Mouse (Mus musculus): ENCODE measurements at regions not wholly inside any gene's neighbourhood (a gene's known extent, or its start where the extent isn't known, plus 50 kb on each side); places are given as distances from the start of the nearest gene placed in this dataset.

- TF ChIP-seq EP300 (IDR thresholded peaks at IDR 0.05) (no peak), CTCF (IDR thresholded peaks at IDR 0.05) (no peak)
- no peak overlapping the region for H3K4me2 ChIP-seq (replicated peaks; ENCODE audit: low read depth, low read length)
- no peak overlapping the region for H3K4me3 ChIP-seq (ENCODE audit: low read depth, low read length)
- H3K27ac ChIP-seq (ENCODE audit: low read length), result no peak overlapping the region
- no peaks in the 10 kb centered on the region for H3K9me3 ChIP-seq (ENCODE audit: low read length)
- ATAC-seq (no peak), DNase-seq (ENCODE audit: low spot score) (no peak)
- H3K27me3 ChIP-seq (replicated peaks; ENCODE audit: insufficient read depth, low read length), result no peaks in the 10 kb centered on the region
- H3K9ac ChIP-seq (replicated peaks; ENCODE audit: low read depth), result no peak overlapping the region
- WGBS, result 72% methylated on average over 10 of the region's 10 CpGs
- no peaks in the 10 kb centered on the region for H3K36me3 ChIP-seq (ENCODE audit: insufficient read depth, low read length)
- H3K4me1 ChIP-seq (ENCODE audit: insufficient read depth, low read depth, low read length), result no peaks in the 10 kb centered on the region
Observed at GRCm38 (mm10) chr2:147703981-147704380, 342.3 kb downstream of the Pax1 start.

GRCm38 (mm10) chr2:147702330-147703063 is 340.8 kb downstream of the Pax1 start:
- no peak for TF ChIP-seq EP300 (IDR thresholded peaks at IDR 0.05)
- TF ChIP-seq CTCF (IDR thresholded peaks at IDR 0.05), result no peak
- H3K9ac ChIP-seq (replicated peaks; ENCODE audit: low read depth), result no peak overlapping the region
- DNase-seq (ENCODE audit: low spot score) (no peak), ATAC-seq (no peak)
- H3K27ac ChIP-seq (ENCODE audit: low read length), result no peak overlapping the region
- H3K9me3 ChIP-seq (ENCODE audit: low read length), result no peaks in the 10 kb centered on the region
- no peaks in the 10 kb centered on the region for H3K36me3 ChIP-seq (ENCODE audit: insufficient read depth, low read length)
- no peaks in the 10 kb centered on the region for H3K27me3 ChIP-seq (replicated peaks; ENCODE audit: insufficient read depth, low read length)
- no peak overlapping the region for H3K4me2 ChIP-seq (replicated peaks; ENCODE audit: low read depth, low read length)
- H3K4me3 ChIP-seq (ENCODE audit: low read depth, low read length), result no peak overlapping the region
- no peaks in the 10 kb centered on the region for H3K4me1 ChIP-seq (ENCODE audit: insufficient read depth, low read depth, low read length)
- WGBS, result 42% methylated on average over 6 of the region's 6 CpGs

GRCm38 (mm10) chr2:147699524-147700081 is 337.9 kb downstream of the Pax1 start:
- no peak overlapping the region for H3K27ac ChIP-seq (ENCODE audit: low read length)
- WGBS, result 47% methylated on average over 6 of the region's 6 CpGs

GRCm38 (mm10) chr2:147691896-147692295 is 330.2 kb downstream of the Pax1 start:
- H3K4me2 ChIP-seq (replicated peaks; ENCODE audit: low read depth, low read length), result no peak overlapping the region
- no peak overlapping the region for H3K9ac ChIP-seq (replicated peaks; ENCODE audit: low read depth)
- 76% methylated on average over 10 of the region's 10 CpGs for WGBS
- H3K36me3 ChIP-seq (ENCODE audit: insufficient read depth, low read length), result no peaks in the 10 kb centered on the region
- ATAC-seq, result no peak
- no peak overlapping the region for H3K27ac ChIP-seq (ENCODE audit: low read length)
- TF ChIP-seq CTCF (IDR thresholded peaks at IDR 0.05) (no peak), EP300 (IDR thresholded peaks at IDR 0.05) (no peak)
- DNase-seq (ENCODE audit: low spot score), result no peak
- no peaks in the 10 kb centered on the region for H3K9me3 ChIP-seq (ENCODE audit: low read length)
- H3K4me3 ChIP-seq (ENCODE audit: low read depth, low read length), result no peak overlapping the region
- H3K27me3 ChIP-seq (replicated peaks; ENCODE audit: insufficient read depth, low read length), result no peaks in the 10 kb centered on the region
- no peaks in the 10 kb centered on the region for H3K4me1 ChIP-seq (ENCODE audit: insufficient read depth, low read depth, low read length)

More at GRCm38 (mm10) chr2:147699524-147700081, 337.9 kb downstream of the Pax1 start:
- Histone ChIP-seq H3K4me1 (ENCODE audit: insufficient read depth, low read depth, low read length) (no peaks in the 10 kb centered on the region), H3K36me3 (ENCODE audit: insufficient read depth, low read length) (no peaks in the 10 kb centered on the region), H3K4me3 (ENCODE audit: low read depth, low read length) (no peak overlapping the region), H3K4me2 (replicated peaks; ENCODE audit: low read depth, low read length) (no peak overlapping the region), H3K27me3 (replicated peaks; ENCODE audit: insufficient read depth, low read length) (no peaks in the 10 kb centered on the region), H3K9ac (replicated peaks; ENCODE audit: low read depth) (no peak overlapping the region), H3K9me3 (ENCODE audit: low read length) (no peaks in the 10 kb centered on the region)
- DNase-seq (ENCODE audit: low spot score) (no peak), ATAC-seq (no peak)
- no peak for TF ChIP-seq EP300 (IDR thresholded peaks at IDR 0.05)
- no peak for TF ChIP-seq CTCF (IDR thresholded peaks at IDR 0.05)

- H3K4me1 ChIP-seq (ENCODE audit: insufficient read depth, low read depth, low read length), result no peaks in the 10 kb centered on the region
- no peaks in the 10 kb centered on the region for H3K27me3 ChIP-seq (replicated peaks; ENCODE audit: insufficient read depth, low read length)
- TF ChIP-seq CTCF (IDR thresholded peaks at IDR 0.05) (no peak), EP300 (IDR thresholded peaks at IDR 0.05) (no peak)
- H3K9ac ChIP-seq (replicated peaks; ENCODE audit: low read depth), result no peak overlapping the region
- no peak overlapping the region for H3K4me2 ChIP-seq (replicated peaks; ENCODE audit: low read depth, low read length)
- ATAC-seq (no peak), DNase-seq (ENCODE audit: low spot score) (no peak)
- no peaks in the 10 kb centered on the region for H3K9me3 ChIP-seq (ENCODE audit: low read length)
- WGBS, result 58% methylated on average over 15 of the region's 15 CpGs
- no peak overlapping the region for H3K4me3 ChIP-seq (ENCODE audit: low read depth, low read length)
- no peak overlapping the region for H3K27ac ChIP-seq (ENCODE audit: low read length)
- H3K36me3 ChIP-seq (ENCODE audit: insufficient read depth, low read length), result no peaks in the 10 kb centered on the region
Observed at GRCm38 (mm10) chr2:147690506-147691208, 328.9 kb downstream of the Pax1 start.

GRCm38 (mm10) chr2:147688742-147689141 is 327.0 kb downstream of the Pax1 start:
- Histone ChIP-seq H3K4me2 (replicated peaks; ENCODE audit: low read depth, low read length) (no peak overlapping the region), H3K36me3 (ENCODE audit: insufficient read depth, low read length) (no peaks in the 10 kb centered on the region), H3K9ac (replicated peaks; ENCODE audit: low read depth) (no peak overlapping the region), H3K4me1 (ENCODE audit: insufficient read depth, low read depth, low read length) (no peaks in the 10 kb centered on the region), H3K27ac (ENCODE audit: low read length) (no peak overlapping the region), H3K27me3 (replicated peaks; ENCODE audit: insufficient read depth, low read length) (no peaks in the 10 kb centered on the region), H3K4me3 (ENCODE audit: low read depth, low read length) (no peak overlapping the region), H3K9me3 (ENCODE audit: low read length) (no peaks in the 10 kb centered on the region)
- TF ChIP-seq EP300 (IDR thresholded peaks at IDR 0.05) (no peak), CTCF (IDR thresholded peaks at IDR 0.05) (peak; percentile 67)
- WGBS, result 12% methylated on average over 6 of the region's 6 CpGs
- DNase-seq (ENCODE audit: low spot score), result peak; percentile 74
- ATAC-seq, result peak; percentile 56; the same call in 1 of the 2 replicates
